Mouse (Mus musculus) neural tube, embryonic 10.5 days (tissue): ENCODE data around the gene Srpk1.

Experiments
- DNase-seq: peaks from one replicate; pipeline ENCODE4 v3.0.0-alpha.2; 2017; ENCODE audit warnings: low spot score; ENCODE audit errors: extremely low spot score

Gene Srpk1

DNA sequence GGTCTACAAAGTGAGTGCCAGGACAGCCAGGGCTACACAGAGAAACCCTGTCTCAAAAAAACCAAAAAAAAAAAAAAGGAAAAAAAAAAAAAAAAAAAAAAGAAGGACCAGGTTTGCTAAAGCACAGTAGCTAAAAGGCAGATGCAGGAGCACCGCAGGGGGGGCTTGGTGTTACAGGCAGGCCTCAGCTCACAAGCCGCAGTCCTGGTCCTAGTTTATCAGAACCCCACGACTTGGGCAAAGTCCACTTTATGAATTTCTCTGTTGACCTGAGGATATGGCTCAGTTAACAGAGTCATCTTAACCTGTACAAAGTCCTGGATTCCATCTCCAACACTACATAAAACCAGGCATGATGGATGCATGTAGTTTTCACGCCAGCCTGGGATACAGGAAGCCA lies 7.2 kb downstream of the Srpk1 start:
- DNase-seq: no peak

GRCm38 (mm10) chr17:28613096-28613495 lies 9.4 kb downstream of the Srpk1 start:
- DNase-seq: no peak

DNA sequence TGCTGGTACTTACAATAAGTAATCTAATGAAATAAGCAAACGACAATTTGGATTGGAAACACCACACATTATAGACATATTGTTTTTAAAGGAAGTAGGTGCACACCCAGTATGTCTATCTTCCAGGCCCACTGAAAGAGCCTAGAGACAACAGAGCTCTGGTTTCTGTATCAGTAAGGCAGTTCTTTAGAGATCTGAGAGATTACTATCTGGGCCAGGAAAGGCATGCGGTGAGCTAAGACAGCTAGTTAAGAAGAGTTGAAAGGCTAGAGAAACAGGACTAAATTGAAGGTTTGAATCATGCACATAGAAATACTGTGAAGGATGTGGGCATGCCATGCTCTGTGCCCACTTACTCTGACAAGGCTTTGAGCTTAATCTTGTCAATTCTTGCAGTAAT lies 9.9 kb downstream of the Srpk1 start:
- no peak for DNase-seq

GRCm38 (mm10) chr17:28609543-28609942 lies 13.0 kb downstream of the Srpk1 start:
- DNase-seq: no peak

DNA sequence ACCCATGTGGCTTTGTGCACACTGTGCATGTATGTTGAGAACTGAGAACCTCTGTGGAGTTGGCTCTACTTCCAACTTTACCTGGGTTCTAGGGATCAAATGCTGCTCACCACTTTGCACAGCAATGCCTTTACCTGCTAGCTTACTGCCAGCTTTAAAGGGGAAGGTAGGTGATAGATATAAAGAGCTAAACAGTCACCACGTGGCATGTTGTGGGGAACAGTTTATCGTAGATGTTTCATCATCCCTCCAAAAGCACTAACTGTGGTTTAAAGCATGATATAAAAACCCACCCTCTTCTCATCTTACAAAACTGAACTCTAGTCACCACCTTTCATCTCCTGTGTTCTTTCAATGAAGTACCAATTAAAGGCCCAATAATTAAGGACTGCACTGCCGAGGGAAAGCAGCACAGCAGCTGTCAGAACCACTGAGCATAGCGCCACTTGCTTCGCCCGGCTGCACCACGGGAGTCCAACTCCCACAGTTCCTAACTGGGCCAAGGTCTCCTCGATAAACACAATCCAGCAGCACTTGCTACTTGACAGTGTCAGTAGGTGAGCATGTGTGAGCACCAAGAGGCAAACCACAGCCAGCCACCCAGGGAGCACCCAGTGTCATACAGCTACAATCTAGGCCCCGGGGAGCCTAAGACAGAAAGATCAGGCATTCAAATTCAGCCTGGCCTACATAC lies 20.8 kb downstream of the Srpk1 start:
- DNase-seq: no peak

- no peak for DNase-seq
Measured at GRCm38 (mm10) chr17:28600780-28601179, 21.7 kb downstream of the Srpk1 start.

DNA sequence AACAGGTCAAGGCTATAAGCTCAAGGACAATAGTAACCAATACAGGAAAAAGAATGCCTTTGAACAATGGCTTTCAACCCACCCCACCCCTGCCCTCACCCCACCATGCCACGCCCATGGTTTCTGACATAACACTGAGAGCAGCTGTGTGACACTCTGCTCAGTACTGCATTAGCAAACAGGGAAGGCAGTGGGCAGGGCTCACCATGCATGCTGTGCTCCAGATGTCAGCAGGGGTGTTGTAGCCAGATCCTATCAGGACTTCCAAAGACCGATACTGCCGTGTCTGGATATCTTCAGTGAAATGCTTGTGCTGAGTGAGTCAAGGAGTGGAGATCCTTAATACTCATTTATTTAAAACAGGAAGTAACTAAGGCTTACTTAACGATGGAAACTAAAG lies 28.5 kb downstream of the Srpk1 start:
- no peak for DNase-seq

DNA sequence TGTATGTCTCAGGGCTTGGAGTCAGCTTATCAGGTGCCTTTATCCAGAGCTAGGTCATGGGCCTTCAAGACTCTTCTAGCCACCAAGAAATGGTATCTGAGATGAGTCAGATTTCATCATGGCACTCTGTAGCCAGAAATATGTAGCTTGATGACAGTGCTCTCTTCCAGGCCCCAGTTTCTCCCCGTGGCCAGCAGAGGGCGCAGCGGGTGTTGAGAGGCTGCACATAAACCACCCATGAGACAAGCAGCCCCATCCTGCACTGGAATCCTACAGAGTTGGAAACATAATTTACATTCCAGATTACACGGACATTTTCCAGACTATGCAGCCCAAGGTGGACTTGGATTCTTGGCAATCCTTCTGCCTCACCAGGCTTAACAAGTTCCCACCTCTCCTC lies 29.5 kb downstream of the Srpk1 start:
- peak; percentile 78 for DNase-seq

GRCm38 (mm10) chr17:28591476-28591875 lies 31.0 kb downstream of the Srpk1 start:
- no peak for DNase-seq

DNA sequence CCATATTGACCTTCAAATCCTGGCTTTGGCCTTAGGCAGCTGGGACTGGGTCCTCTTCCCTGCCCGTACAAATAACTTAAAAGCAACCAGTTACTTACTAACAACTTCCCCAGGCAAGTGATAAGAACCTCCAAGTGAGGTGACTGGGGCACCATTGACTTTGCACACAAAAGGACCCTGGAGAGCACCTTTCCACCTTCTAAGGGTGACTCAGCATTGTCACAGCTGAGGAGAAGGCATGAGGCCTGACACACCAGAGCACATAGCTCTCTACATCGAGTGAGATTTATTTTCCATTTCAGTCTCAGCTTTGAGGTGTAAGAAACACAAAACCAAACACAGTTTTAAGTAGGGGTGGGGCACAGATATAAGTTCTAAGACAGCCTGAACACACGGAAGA lies 31.9 kb downstream of the Srpk1 start:
- no peak for DNase-seq

DNA sequence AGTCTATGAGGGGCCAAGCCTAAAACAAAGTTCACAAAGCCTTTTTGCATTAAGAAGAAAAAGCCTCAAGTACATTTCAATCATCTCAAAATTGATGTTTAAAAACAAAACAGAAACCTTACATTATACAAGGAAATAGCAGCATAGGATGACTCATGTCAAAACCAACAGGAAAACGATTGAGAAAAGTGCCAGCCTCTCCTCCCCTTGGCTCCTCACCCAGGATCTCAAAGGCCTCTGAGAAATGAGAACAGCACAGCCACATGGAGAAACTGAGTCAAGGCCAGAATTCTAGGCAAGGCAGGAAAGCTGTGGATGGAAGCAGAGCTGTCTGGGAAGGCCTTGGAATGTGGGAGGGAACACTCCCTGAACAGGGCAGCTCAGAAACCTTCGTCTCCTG lies 33.9 kb downstream of the Srpk1 start:
- DNase-seq: no peak

DNA sequence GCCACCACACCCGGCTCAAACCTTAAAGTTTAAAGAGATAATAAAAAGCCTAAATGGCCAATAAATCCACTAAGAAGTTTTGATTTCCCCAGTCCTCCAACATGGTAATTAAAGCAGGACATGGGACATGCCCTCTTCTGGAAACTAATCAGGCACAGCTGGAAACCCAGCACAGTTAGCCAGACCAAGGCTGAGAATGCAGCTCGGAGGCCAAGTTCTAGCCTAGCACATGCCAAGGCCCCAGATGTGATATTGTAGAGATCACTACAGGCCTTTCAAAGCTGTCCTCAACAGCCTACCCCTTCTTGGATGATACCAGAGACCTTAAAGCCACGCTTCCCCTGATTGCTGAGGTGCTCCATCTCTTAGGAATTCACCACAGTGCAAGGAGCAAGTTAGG lies 36.0 kb downstream of the Srpk1 start:
- DNase-seq: no peak

DNA sequence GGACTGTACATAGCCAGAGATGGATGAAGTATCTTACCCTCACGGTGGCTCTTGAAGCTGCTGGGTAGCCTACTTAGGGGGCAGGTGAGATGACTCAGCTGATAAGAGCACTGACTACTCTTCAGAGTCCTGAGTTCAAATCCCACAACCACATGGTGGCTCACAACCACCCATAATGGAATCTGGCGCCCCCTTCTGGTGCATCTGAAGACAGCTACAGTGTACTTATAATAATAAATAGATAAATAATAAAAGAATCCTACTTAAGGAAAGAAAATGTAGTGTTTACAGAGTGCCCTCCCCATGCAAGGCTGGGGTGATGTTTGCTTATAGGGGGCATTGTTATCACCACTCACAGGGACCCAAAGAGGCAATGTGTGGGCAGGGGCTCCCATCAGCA lies 41.5 kb downstream of the Srpk1 start:
- DNase-seq: no peak

DNA sequence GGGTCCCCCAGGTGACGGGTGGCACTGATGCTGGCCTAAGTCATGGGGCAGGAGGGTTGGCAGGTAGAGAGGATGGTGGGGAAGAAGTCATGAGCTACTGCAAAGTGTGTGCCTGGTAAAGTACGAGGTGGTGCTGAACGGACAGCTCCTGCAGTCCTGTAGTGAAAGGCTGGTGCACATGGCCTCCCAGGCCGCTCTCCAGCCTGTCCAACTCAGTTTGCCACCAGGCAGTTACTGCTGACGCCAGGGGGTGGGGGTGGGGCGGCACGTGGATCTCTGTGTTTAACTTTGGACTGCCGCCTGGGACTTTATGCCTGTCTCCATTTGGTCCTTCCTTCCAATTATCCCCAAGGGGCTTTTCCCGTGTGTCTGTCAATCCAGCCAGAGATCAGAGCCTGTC lies 42.1 kb downstream of the Srpk1 start:
- DNase-seq: peak; percentile 79

DNA sequence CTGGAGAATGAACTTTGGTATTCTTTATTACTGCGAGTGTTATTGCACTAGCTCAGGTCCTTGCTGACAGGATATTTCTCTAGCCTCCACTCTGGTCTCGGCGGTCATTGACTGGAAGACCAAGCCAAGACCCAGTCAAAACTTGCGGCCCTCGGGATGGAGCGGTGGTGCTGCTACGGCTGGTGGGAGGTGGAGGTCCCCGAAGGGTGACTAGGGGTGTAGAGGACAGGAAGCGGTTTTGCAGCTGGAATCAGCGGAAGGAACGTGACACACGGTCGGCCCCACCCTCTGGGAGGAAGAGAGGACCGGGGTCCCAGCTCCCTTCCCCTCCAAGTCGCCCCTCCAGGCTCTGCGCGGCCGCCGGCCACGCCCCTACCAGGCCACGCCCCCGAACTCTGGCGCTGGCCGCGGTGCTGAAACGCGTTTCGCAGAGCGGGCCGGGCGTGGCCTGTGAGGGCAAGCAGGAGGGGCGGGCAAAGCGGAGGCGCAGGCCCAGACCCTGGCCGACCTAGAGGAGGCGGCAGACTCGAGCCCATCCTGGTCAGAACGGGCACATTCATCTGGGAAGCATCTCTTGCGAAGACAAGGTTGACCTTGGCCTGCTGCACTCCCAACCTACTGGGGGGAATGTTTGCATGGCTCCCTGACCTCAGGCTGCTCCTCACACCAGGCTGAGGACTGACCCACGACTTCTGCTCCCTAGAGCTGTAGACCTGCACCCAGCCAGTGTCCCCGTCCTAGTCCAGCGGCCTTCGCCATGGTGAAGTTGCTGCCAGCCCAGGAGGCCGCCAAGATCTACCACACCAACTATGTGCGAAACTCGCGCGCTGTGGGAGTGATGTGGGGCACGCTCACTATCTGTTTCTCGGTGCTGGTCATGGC lies 47.0 kb downstream of the Srpk1 start, which contains the start of gene Lhfpl5:
Gene Lhfpl5, plus strand, starts transcription at position 398 of the 882 bp plus-strand sequence.
- peak; percentile 87 for DNase-seq

GRCm38 (mm10) chr17:28572941-28573340 lies 49.6 kb downstream of the Srpk1 start:
- no peak for DNase-seq

DNA sequence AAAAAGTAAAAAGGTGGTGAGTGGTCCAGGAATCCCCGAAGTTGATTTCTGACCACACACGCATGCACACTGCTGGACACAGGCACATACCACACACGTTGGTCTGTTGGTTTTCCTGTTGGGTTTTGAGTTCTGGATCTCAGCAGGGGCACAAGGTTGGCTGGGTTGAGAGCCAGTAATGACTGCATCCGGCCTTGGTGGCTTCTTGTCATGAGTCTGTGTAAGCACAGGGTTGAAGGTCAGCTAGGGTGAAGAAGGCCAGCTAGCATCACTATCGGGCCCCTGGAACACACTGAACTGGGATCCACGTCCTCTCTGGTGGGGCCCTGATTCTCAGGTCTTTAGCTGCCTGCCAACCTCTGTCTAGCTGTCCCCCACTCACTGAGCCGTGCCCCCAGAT lies 50.0 kb downstream of the Srpk1 start:
- DNase-seq: no peak

- DNase-seq: no peak
Measured at GRCm38 (mm10) chr17:28571868-28572267, 50.6 kb downstream of the Srpk1 start.

GRCm38 (mm10) chr17:28567541-28567940 lies 55.0 kb downstream of the Srpk1 start:
- no peak for DNase-seq

DNA sequence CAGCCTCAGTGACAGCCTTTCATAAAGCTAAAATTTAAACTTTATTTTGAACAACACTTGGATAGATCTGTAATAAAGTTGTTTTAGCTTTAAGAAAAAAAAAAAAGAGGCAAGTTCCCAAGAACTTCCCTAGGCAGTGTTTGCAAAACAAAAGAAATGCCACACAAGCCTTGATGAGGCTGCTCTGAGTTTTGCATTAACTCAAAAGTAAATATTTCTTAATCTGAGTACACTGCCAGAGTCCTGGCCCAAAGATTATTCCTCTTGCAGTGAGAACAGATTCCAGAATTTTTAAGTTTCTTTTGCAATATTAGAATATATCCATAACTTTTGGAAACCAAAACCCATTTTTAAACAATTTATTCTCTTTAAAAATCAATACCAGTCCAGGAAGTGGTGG lies 57.3 kb downstream of the Srpk1 start:
- no peak for DNase-seq

DNA sequence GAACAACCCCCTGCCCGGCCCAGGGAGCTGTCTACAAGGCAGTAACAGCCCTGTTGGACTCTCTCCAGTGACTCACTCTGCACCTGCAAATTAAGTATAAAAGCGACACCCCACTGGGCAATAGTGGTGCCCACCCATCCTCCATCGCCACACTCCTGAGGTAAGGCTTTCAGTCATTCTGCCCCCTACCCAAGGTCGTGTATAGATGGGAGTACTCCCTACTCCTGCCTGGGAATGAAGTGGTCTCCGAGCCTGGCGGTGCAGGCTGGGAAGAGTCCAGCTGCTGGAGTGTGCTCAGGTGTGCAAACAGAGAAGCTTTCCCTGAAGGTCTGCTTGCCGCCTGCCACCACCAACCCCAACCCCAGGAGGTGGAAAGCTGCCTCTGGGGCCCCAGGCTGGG lies 60.9 kb downstream of the Srpk1 start:
- DNase-seq: no peak

- no peak for DNase-seq
Measured at GRCm38 (mm10) chr17:28560598-28560997, 61.9 kb downstream of the Srpk1 start, which contains the start of gene Clps. Gene Clps (minus strand): TSS chr17:28560766.

GRCm38 (mm10) chr17:28557772-28558171 lies 64.7 kb downstream of the Srpk1 start:
- DNase-seq: no peak
